Mouse (Mus musculus): ENCODE data around the gene Kat5. TPM values are rescaled to one million over a fixed set of nuclear protein-coding genes. Genes with fewer than 3 reads are reported as not detected.

Gene Kat5
- polyA plus RNA-seq, 1 experiment from 2014 or later = 38.9 TPM

GRCm38 (mm10) chr19:5599224-5599623 lies 10.8 kb downstream of the Kat5 start:
- H3K9me3 ChIP-seq (ENCODE audit: control insufficient read depth, low read length) = no peaks in the 10 kb centered on the region
- no peak overlapping the region for H3K9ac ChIP-seq (ENCODE audit: low read length)
- no peaks in the 10 kb centered on the region for H3K27me3 ChIP-seq (ENCODE audit: control insufficient read depth, insufficient read depth, low read length)
- no peak overlapping the region for H3K27ac ChIP-seq (ENCODE audit: low read depth, low read length)
- peaks cover 5% of the 10 kb centered on the region; the same call in 1 of the 2 replicates for H3K36me3 ChIP-seq (ENCODE audit: control insufficient read depth, insufficient read depth, low read length)
- ATAC-seq (replicated peaks; ENCODE audit: low FRiP score) (no peak), DNase-seq (ENCODE audit: low spot score) (no peak)
- WGBS = 76% methylated on average over 4 of the region's 4 CpGs
- H3K4me2 ChIP-seq (ENCODE audit: low read depth, low read length, severe bottlenecking) = no peak overlapping the region
- no peak overlapping the region for H3K4me3 ChIP-seq (ENCODE audit: low read depth, low read length)
- peaks cover 5% of the 10 kb centered on the region; the same call in 1 of the 2 replicates for H3K4me1 ChIP-seq (replicated peaks; ENCODE audit: control insufficient read depth, insufficient read depth, low read length)

- ATAC-seq (replicated peaks; ENCODE audit: low FRiP score) (no peak), DNase-seq (ENCODE audit: low spot score) (no peak)
- Histone ChIP-seq H3K27ac (ENCODE audit: low read depth, low read length) (no peak overlapping the region), H3K4me2 (ENCODE audit: low read depth, low read length, severe bottlenecking) (no peak overlapping the region), H3K4me1 (replicated peaks; ENCODE audit: control insufficient read depth, insufficient read depth, low read length) (no peaks in the 10 kb centered on the region), H3K4me3 (ENCODE audit: low read depth, low read length) (no peak overlapping the region), H3K9me3 (ENCODE audit: control insufficient read depth, low read length) (no peaks in the 10 kb centered on the region), H3K9ac (ENCODE audit: low read length) (no peak overlapping the region), H3K27me3 (ENCODE audit: control insufficient read depth, insufficient read depth, low read length) (no peaks in the 10 kb centered on the region), H3K36me3 (ENCODE audit: control insufficient read depth, insufficient read depth, low read length) (no peaks in the 10 kb centered on the region)
- 87% methylated on average over 6 of the region's 6 CpGs for WGBS
These were observed 18.1 kb downstream of the Kat5 start for GRCm38 (mm10) chr19:5591888-5592287.

- WGBS = 76% methylated on average over 9 of the region's 9 CpGs
- Histone ChIP-seq H3K27me3 (ENCODE audit: control insufficient read depth, insufficient read depth, low read length) (no peaks in the 10 kb centered on the region), H3K4me1 (replicated peaks; ENCODE audit: control insufficient read depth, insufficient read depth, low read length) (no peaks in the 10 kb centered on the region), H3K4me3 (ENCODE audit: low read depth, low read length) (no peak overlapping the region), H3K9me3 (ENCODE audit: control insufficient read depth, low read length) (no peaks in the 10 kb centered on the region), H3K36me3 (ENCODE audit: control insufficient read depth, insufficient read depth, low read length) (no peaks in the 10 kb centered on the region), H3K4me2 (ENCODE audit: low read depth, low read length, severe bottlenecking) (no peak overlapping the region), H3K9ac (ENCODE audit: low read length) (no peak overlapping the region), H3K27ac (ENCODE audit: low read depth, low read length) (no peak overlapping the region)
- ATAC-seq (replicated peaks; ENCODE audit: low FRiP score) (no peak), DNase-seq (ENCODE audit: low spot score) (no peak)
These were observed 20.9 kb downstream of the Kat5 start for GRCm38 (mm10) chr19:5589159-5589558.

DNA sequence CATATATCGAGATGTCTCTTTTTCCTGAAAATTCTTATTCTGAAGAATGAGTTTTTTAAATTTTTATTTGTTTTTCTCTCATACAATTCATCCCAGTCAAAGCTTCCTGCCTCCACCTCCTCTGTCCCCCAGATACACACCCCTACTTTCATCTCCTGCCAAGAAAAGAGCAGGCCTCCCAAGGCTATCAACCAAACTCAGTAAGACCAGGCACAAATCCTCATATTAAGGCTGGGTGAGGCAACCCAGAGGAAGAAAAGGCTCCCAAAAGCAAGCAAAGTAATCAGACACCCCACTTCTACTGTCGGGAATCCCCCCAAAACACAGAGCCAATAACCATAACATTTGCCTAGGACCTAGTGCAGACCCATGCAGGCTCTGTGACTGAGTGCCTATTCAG lies 28.0 kb downstream of the Kat5 start:
- no peaks in the 10 kb centered on the region for H3K27me3 ChIP-seq (ENCODE audit: control insufficient read depth, insufficient read depth, low read length)
- ATAC-seq (replicated peaks; ENCODE audit: low FRiP score) = no peak

DNA sequence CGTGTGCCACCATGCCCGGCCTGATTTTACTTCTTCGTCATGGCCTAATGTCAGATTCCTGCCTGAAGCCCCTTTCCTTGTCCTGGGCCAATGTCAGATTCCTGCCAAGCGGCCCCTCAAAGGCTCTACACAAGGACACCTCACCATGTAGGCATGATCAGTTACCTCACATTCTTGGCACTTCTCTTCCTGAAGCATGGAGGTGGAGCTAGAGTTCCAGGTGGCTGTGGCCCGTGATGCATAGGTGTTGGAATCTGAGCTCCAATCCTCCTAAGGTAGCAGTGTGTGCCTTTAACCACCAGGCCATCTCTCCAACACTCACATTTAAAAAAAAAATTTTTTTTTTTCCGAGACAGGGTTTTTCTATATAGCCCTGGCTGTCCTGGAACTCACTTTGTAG lies 29.3 kb downstream of the Kat5 start:
- Histone ChIP-seq H3K4me1 (replicated peaks; ENCODE audit: control insufficient read depth, insufficient read depth, low read length) (no peaks in the 10 kb centered on the region), H3K9ac (ENCODE audit: low read length) (no peak overlapping the region), H3K27me3 (ENCODE audit: control insufficient read depth, insufficient read depth, low read length) (no peaks in the 10 kb centered on the region), H3K4me3 (ENCODE audit: low read depth, low read length) (no peak overlapping the region), H3K9me3 (ENCODE audit: control insufficient read depth, low read length) (no peaks in the 10 kb centered on the region), H3K36me3 (ENCODE audit: control insufficient read depth, insufficient read depth, low read length) (no peaks in the 10 kb centered on the region), H3K4me2 (ENCODE audit: low read depth, low read length, severe bottlenecking) (no peak overlapping the region), H3K27ac (ENCODE audit: low read depth, low read length) (no peak overlapping the region)
- WGBS = 86% methylated on average over 6 of the region's 6 CpGs
- ATAC-seq (replicated peaks; ENCODE audit: low FRiP score) = no peak
- DNase-seq (ENCODE audit: low spot score) = no peak

More for the DNA sequence above, 28.0 kb downstream of the Kat5 start:
- H3K4me3 ChIP-seq (ENCODE audit: low read depth, low read length) = no peak overlapping the region
- H3K4me2 ChIP-seq (ENCODE audit: low read depth, low read length, severe bottlenecking) = no peak overlapping the region
- H3K9me3 ChIP-seq (ENCODE audit: control insufficient read depth, low read length) = no peaks in the 10 kb centered on the region
- no peak overlapping the region for H3K9ac ChIP-seq (ENCODE audit: low read length)
- H3K36me3 ChIP-seq (ENCODE audit: control insufficient read depth, insufficient read depth, low read length) = no peaks in the 10 kb centered on the region
- H3K4me1 ChIP-seq (replicated peaks; ENCODE audit: control insufficient read depth, insufficient read depth, low read length) = no peaks in the 10 kb centered on the region
- WGBS = 83% methylated on average over 2 of the region's 2 CpGs
- H3K27ac ChIP-seq (ENCODE audit: low read depth, low read length) = no peak overlapping the region
- DNase-seq (ENCODE audit: low spot score) = no peak

DNA sequence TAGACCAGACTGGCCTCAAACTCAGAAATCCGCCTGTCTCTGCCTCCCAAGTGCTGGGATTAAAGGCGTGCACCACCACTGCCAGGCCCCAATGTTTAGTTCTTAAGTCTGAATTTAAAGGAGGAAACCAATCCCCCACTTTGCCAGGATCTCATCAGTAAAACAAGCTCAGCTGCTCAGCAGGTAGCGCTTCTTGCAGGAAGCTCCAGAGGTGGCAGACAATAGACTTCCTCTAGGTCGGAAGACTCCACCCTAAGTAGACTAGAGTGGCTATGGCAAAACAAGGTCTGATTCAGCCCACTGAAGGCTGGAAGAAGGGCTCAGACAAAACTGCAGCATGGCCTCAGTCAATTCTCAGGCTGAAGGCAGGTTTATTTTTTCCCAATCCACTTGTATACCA lies 30.1 kb downstream of the Kat5 start:
- no peaks in the 10 kb centered on the region for H3K36me3 ChIP-seq (ENCODE audit: control insufficient read depth, insufficient read depth, low read length)
- no peak overlapping the region for H3K27ac ChIP-seq (ENCODE audit: low read depth, low read length)
- no peaks in the 10 kb centered on the region for H3K4me1 ChIP-seq (replicated peaks; ENCODE audit: control insufficient read depth, insufficient read depth, low read length)
- H3K9ac ChIP-seq (ENCODE audit: low read length) = no peak overlapping the region
- no peak for ATAC-seq (replicated peaks; ENCODE audit: low FRiP score)
- WGBS = 66% methylated on average over 4 of the region's 4 CpGs
- H3K4me2 ChIP-seq (ENCODE audit: low read depth, low read length, severe bottlenecking) = no peak overlapping the region
- H3K27me3 ChIP-seq (ENCODE audit: control insufficient read depth, insufficient read depth, low read length) = no peaks in the 10 kb centered on the region
- DNase-seq (ENCODE audit: low spot score) = no peak
- H3K9me3 ChIP-seq (ENCODE audit: control insufficient read depth, low read length) = no peaks in the 10 kb centered on the region
- H3K4me3 ChIP-seq (ENCODE audit: low read depth, low read length) = no peak overlapping the region

DNA sequence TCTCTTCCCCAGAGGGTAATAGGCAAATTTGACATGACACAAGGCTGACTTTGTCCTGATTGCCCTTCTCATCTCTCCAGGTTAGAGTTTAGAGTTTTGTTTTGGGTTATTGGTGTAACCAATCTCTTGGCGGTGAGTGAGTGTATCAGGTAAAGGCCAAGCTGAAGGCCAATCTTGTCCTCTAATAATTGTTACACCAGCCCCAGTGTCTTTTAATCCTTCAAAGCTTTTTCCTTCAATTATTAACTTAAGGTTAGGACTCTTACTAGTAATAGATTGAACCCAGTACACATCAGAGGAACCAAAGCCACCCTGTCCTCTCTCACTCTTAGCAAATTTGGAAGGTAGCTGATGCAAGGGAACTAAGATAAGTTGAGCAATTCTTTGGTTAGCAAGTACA lies 34.7 kb downstream of the Kat5 start:
- no peak for ATAC-seq (replicated peaks; ENCODE audit: low FRiP score)
- Histone ChIP-seq H3K36me3 (ENCODE audit: control insufficient read depth, insufficient read depth, low read length) (no peaks in the 10 kb centered on the region), H3K9ac (ENCODE audit: low read length) (no peak overlapping the region), H3K27ac (ENCODE audit: low read depth, low read length) (no peak overlapping the region), H3K27me3 (ENCODE audit: control insufficient read depth, insufficient read depth, low read length) (no peaks in the 10 kb centered on the region), H3K4me2 (ENCODE audit: low read depth, low read length, severe bottlenecking) (no peak overlapping the region), H3K4me1 (replicated peaks; ENCODE audit: control insufficient read depth, insufficient read depth, low read length) (no peaks in the 10 kb centered on the region), H3K4me3 (ENCODE audit: low read depth, low read length) (no peak overlapping the region), H3K9me3 (ENCODE audit: control insufficient read depth, low read length) (no peaks in the 10 kb centered on the region)
- DNase-seq (ENCODE audit: low spot score) = no peak
- 100% methylated on average over 1 of the region's 1 CpGs for WGBS

DNA sequence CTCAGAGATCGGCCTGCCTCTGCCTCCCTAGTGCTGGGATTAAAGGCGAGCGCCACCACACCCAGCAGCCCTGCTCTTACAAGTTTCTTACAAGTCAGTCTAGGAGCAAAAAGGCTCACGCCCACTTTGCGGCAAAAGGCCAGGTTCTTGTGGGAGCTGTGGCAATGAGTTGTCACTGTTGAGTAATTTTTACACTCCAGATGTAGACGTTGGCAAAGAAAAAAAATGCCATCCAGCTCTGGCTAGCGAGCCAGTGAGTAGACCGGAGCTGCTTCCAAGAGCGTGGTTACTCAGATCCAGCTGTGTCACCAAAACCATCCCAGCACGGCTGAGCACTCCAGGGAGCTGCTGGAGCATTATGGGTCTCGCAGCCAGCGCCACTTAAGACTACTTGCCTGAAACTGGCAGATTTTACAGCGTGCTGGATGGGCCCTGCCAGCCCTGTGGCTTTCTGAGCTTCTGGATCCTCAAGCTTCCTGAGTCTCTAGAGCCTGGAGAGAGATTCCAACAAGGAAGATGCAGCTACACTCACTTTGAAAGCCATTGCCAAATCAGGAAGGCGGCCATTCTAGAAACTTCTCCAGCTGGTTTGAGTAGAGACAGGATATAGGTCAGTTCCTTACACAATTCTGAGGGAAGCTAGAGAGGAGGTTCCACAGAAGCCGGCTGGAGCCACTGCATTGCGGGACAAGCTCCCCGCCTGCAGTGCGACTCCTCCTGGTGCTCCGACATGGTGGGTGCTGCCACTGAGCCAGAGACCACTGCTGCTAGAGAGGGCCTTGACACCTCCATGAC lies 37.5 kb downstream of the Kat5 start:
- 86% methylated on average over 19 of the region's 19 CpGs for WGBS
- Histone ChIP-seq H3K9ac (ENCODE audit: low read length) (no peak overlapping the region), H3K4me3 (ENCODE audit: low read depth, low read length) (no peak overlapping the region), H3K27me3 (ENCODE audit: control insufficient read depth, insufficient read depth, low read length) (no peaks in the 10 kb centered on the region), H3K4me2 (ENCODE audit: low read depth, low read length, severe bottlenecking) (no peak overlapping the region), H3K4me1 (replicated peaks; ENCODE audit: control insufficient read depth, insufficient read depth, low read length) (peaks cover 8% of the 10 kb centered on the region; the same call in 1 of the 2 replicates), H3K9me3 (ENCODE audit: control insufficient read depth, low read length) (no peaks in the 10 kb centered on the region), H3K36me3 (ENCODE audit: control insufficient read depth, insufficient read depth, low read length) (no peaks in the 10 kb centered on the region), H3K27ac (ENCODE audit: low read depth, low read length) (no peak overlapping the region)
- ATAC-seq (replicated peaks; ENCODE audit: low FRiP score) (no peak), DNase-seq (ENCODE audit: low spot score) (no peak)

DNA sequence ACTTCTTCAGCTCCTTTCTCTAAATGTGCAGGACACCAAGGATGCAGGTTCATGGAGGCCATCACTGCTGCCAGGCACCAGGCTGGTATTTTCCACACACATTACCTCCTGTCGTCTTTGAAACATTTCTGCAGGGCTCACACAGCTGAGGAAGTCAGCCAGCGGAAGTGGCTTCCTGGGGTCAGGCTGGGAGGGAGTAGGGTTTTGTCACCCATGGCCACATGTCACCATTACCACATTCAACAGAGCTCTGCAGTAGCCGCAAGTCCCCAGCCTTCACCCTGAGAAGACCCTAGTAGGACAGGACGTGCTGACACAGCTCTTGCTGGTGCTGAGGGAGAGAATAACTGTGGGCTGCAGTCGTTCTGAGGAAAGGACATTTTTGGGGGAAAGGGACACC lies 38.2 kb downstream of the Kat5 start:
- Histone ChIP-seq H3K36me3 (ENCODE audit: control insufficient read depth, insufficient read depth, low read length) (no peaks in the 10 kb centered on the region), H3K9ac (ENCODE audit: low read length) (no peak overlapping the region), H3K27ac (ENCODE audit: low read depth, low read length) (no peak overlapping the region), H3K4me3 (ENCODE audit: low read depth, low read length) (no peak overlapping the region), H3K4me2 (ENCODE audit: low read depth, low read length, severe bottlenecking) (no peak overlapping the region), H3K9me3 (ENCODE audit: control insufficient read depth, low read length) (no peaks in the 10 kb centered on the region), H3K4me1 (replicated peaks; ENCODE audit: control insufficient read depth, insufficient read depth, low read length) (peaks cover 8% of the 10 kb centered on the region; the same call in 1 of the 2 replicates), H3K27me3 (ENCODE audit: control insufficient read depth, insufficient read depth, low read length) (peaks cover under 1% of the 10 kb centered on the region; the same call in 1 of the 2 replicates)
- WGBS = 82% methylated on average over 5 of the region's 5 CpGs
- ATAC-seq (replicated peaks; ENCODE audit: low FRiP score) (no peak), DNase-seq (ENCODE audit: low spot score) (no peak)

Data from forebrain, embryonic 11.5 days (tissue).